ENCODE assay signal across 8 mouse cellular contexts in genomic region chr4:54979771-54980472, GRCm38 (mm10). TPM values are rescaled to one million over a fixed set of nuclear protein-coding genes. Genes with fewer than 3 reads are reported as not detected.
DNase-seq lines count a peak whose midpoint lies in the region; ATAC-seq lines count a peak whose summit lies in the region.

No protein-coding gene starts in this region.

- no peak overlapping the region for H3K9ac ChIP-seq in hindbrain, embryonic 13.5 days

- no peak overlapping the region for H3K27ac ChIP-seq in forebrain, embryonic 10.5 days
- H3K27ac ChIP-seq in hindbrain, embryonic 13.5 days: no peak overlapping the region

- H3K9me3 ChIP-seq in forebrain, embryonic 10.5 days: no peaks in the 10 kb centered on the region
- H3K9me3 ChIP-seq in hindbrain, embryonic 13.5 days: no peaks in the 10 kb centered on the region

- peaks cover 91% of the 10 kb centered on the region for H3K36me3 ChIP-seq in forebrain, embryonic 10.5 days (replicated peaks)
- peaks cover 20% of the 10 kb centered on the region for H3K36me3 ChIP-seq in hindbrain, embryonic 13.5 days

- H3K27me3 ChIP-seq in forebrain, embryonic 10.5 days (ENCODE audit: poor library complexity, severe bottlenecking): no peaks in the 10 kb centered on the region
- no peaks in the 10 kb centered on the region for H3K27me3 ChIP-seq in hindbrain, embryonic 13.5 days

- peaks cover 31% of the 10 kb centered on the region for H3K4me1 ChIP-seq in forebrain, embryonic 10.5 days
- peaks cover 37% of the 10 kb centered on the region for H3K4me1 ChIP-seq in hindbrain, embryonic 13.5 days (replicated peaks)

- no peak for ATAC-seq in hindbrain, embryonic 13.5 days (ENCODE audit: low FRiP score)

- H3K4me2 ChIP-seq in hindbrain, embryonic 13.5 days: no peak overlapping the region

- DNase-seq in Muller cell, postnatal 12 days (ENCODE audit: inconsistent ontology term): peak; percentile 95
- peak; percentile 61 for DNase-seq in adrenal gland, postnatal 25 days
- peak; percentile 41 to 53 for DNase-seq in gastrocnemius, postnatal 4 days (ENCODE audit: low spot score in 2 of 2)
- DNase-seq in kidney, postnatal 4 days: peak; percentile 50 to 66
- DNase-seq in forebrain, embryonic 10.5 days (ENCODE audit: extremely low spot score, low spot score): no peak
- DNase-seq in layer of hippocampus, adult 11-12 months (ENCODE audit: low spot score): no peak
- DNase-seq in retina, postnatal 1 day: no peak

- no peak overlapping the region for H3K4me3 ChIP-seq in forebrain, embryonic 10.5 days
- H3K4me3 ChIP-seq in hindbrain, embryonic 13.5 days: no peak overlapping the region

- WGBS in forebrain, embryonic 10.5 days: 78% methylated on average over 13 of the region's 13 CpGs
- WGBS in hindbrain, embryonic 13.5 days: 83% methylated on average over 13 of the region's 13 CpGs

RNA-seq across cellular contexts. Expression of gene Zfp462, which starts 35.1 kb away (rescaled TPM):
- 45.3 and 51.6 TPM in 2 replicates for total RNA-seq in adrenal gland, postnatal 25 days (2021)
- total RNA-seq in gastrocnemius, postnatal 4 days (2021): 10 to 100 TPM; 44.3 to 46.1 TPM
- 13.6 and 14.4 TPM in 2 replicates for polyA plus RNA-seq in forebrain, embryonic 10.5 days (2016; fragmentation: Nextera tagmentation; extraction: Ambion mirVana)
- 16.7 and 18.2 TPM in 2 replicates for polyA plus RNA-seq in hindbrain, embryonic 13.5 days (2015; fragmentation: Nextera tagmentation; extraction: Ambion mirVana)

Comparison
In these comparisons a context has a peak if more than half of its experiments do, and no peak if none do; other contexts are left out.
1. DNase-seq: peak in Muller cell, postnatal 12 days (single experiment), adrenal gland, postnatal 25 days (single experiment), gastrocnemius, postnatal 4 days (2 of 2) and kidney, postnatal 4 days (2 of 2); none in forebrain, embryonic 10.5 days (single experiment), layer of hippocampus, adult 11-12 months (single experiment) and retina, postnatal 1 day (single experiment).